Mouse (Mus musculus) E14TG2a.4 (cell line): ENCODE data around the gene Ckap2l.

Experiments used
- CTCF ChIP-seq: conservative IDR thresholded peaks from 2 replicates; pipeline ENCODE4 v1.5.1; 2014; ENCODE audit warnings: low read length
- NANOG ChIP-seq: IDR thresholded peaks from 2 replicates; pipeline ENCODE4 v1.6.1; 2014; ENCODE audit warnings: borderline replicate concordance, low read length, mixed read lengths

- TF ChIP-seq CTCF = no peak
- no peak for TF ChIP-seq NANOG
These were observed 9.0 kb upstream of the Ckap2l start for GRCm38 (mm10) chr2:129306020-129306419.
